Mouse (Mus musculus) embryonic facial prominence, embryonic 13.5 days (tissue): Measurements from ENCODE around the gene Myof. TPM values are rescaled to one million over a fixed set of nuclear protein-coding genes. Genes with fewer than 3 reads are reported as not detected.
A peak's percentile ranks its signal among the peaks of the same experiment; 100 is the strongest.

Experiments used
- ATAC-seq: fragments of 200-750 bp; cut with Nextera tagmentation; 2 replicates; pipeline ENCODE4 v1.8.0; 2017; ENCODE audit warnings: low read depth; ENCODE audit not compliant: insufficient number of reproducible peaks, insufficient read depth, low FRiP score, low TSS enrichment
- H3K27ac ChIP-seq: fragments of 300-500 bp; sonication (generic); 2 replicates; pipeline ENCODE4 v1.5.1; 2015; ENCODE audit warnings: moderate library complexity, mild to moderate bottlenecking, inconsistent platforms
- H3K27me3 ChIP-seq: fragments of 300-500 bp; sonication (generic); 2 replicates; pipeline ENCODE4 v1.6.1; 2015; ENCODE audit warnings: mild to moderate bottlenecking, inconsistent platforms
- H3K36me3 ChIP-seq: fragments of 300-500 bp; sonication (generic); 2 replicates; pipeline ENCODE4 v1.6.1; 2015; ENCODE audit warnings: mild to moderate bottlenecking, inconsistent platforms
- H3K4me1 ChIP-seq: fragments of 300-500 bp; sonication (generic); 2 replicates; pipeline ENCODE4 v1.6.1; 2015; ENCODE audit warnings: inconsistent platforms
- H3K4me2 ChIP-seq: fragments of 300-500 bp; sonication (generic); 2 replicates; pipeline ENCODE4 v1.6.1; 2015; ENCODE audit warnings: moderate library complexity, mild to moderate bottlenecking, inconsistent platforms
- H3K4me3 ChIP-seq: fragments of 300-500 bp; sonication (generic); 2 replicates; pipeline ENCODE4 v1.5.1; 2015; ENCODE audit warnings: mild to moderate bottlenecking, inconsistent platforms
- H3K9ac ChIP-seq: fragments of 300-500 bp; sonication (generic); 2 replicates; pipeline ENCODE4 v1.6.1; 2015; ENCODE audit warnings: mild to moderate bottlenecking, inconsistent platforms
- H3K9me3 ChIP-seq: fragments of 300-500 bp; sonication (generic); 2 replicates; pipeline ENCODE4 v1.6.1; 2016; ENCODE audit warnings: inconsistent platforms
- WGBS: fragments of 180-500 bp; shearing (Covaris S2); methylation state at CpG from one replicate; pipeline ENCODE4 v1.1.7; 2015; ENCODE audit warnings: mixed read lengths; 5-methylcytosine and 5-hydroxymethylcytosine counted together
- polyA plus RNA-seq: library from polyadenylated mRNA; unstranded; fragments of >200 nt; fragmentation: Nextera tagmentation; extraction: Ambion mirVana; gene quantifications from 2 replicates; pipeline ENCODE4 v1.2.1, GENCODE M21; 2015

Gene Myof
- polyA plus RNA-seq: 12.2 and 12.7 TPM in 2 replicates

DNA sequence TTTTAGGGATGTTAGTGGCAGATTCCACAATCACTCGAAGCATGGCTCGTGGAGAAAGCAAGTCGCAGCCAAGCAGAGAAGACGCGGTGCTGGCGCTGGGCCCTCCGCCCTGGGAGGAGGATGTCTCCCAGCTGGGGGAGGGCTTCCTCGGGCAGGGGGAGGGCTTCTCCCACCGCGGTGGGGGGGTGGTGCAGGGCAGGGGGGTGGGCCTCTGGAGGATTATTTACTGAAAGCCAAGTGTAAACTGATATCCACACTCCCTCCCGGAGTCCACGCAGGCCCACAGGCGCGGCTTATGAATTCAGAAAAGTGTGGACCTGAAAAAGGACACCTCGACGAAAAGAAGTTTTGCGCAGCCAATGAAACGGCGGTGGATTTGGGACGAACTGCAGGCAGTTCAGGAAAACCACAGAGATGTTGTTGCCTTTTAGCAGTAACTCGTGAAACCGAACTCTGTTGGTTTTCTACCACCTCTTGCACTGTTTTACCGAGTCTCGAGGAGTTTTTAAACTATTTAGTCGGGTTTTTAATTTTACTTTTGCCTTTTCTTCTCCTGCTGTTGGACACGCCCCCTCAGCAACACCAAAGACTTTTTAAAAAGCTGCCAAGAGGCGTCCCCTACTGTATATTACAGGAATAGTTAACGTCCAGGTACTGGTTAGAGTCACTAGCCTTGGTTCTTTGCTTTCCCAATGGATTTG lies at the start of gene Myof:
Gene Myof (minus strand): TSS at position 297 of the 701 bp plus-strand sequence.
- under 1% methylated on average over 28 of the region's 28 CpGs for WGBS
- Histone ChIP-seq H3K27me3 (no peaks in the 10 kb centered on the region), H3K4me2 (peak within 1 kb of the TSS; percentile 72), H3K9me3 (no peaks in the 10 kb centered on the region), H3K27ac (peak within 1 kb of the TSS; percentile 84), H3K36me3 (no peaks in the 10 kb centered on the region), H3K4me3 (peak within 1 kb of the TSS; percentile 49), H3K4me1 (peaks cover 14% of the 10 kb centered on the region), H3K9ac (peak within 1 kb of the TSS; percentile 74)
- ATAC-seq: peak; percentile 71; the same call in 1 of the 2 replicates

DNA sequence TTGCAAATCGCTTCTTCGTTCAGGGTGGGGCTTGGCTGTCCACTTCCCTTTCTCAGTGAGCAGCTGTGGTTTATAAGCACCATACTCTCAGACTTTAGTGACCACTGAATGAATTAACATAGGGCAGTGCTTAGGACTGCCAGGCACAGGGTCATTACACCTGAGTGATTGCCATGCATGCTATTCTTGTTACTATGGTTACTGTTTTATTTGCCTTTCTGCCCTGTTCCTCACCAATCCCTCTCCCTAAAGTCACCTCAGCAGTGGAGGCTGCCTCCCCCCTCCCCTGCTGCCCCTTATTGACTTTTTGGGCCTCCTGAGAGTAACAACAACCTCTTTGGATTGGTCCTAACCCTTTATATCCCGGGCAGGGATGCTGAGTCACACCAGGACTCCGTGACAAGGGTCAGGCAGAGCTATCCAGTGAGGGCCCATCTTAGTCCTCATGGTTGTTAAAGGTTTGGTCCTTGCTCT lies 48.2 kb upstream of the Myof start:
- Histone ChIP-seq H3K4me1 (no peaks in the 10 kb centered on the region), H3K27ac (no peak overlapping the region), H3K4me3 (no peak overlapping the region), H3K9ac (no peak overlapping the region), H3K9me3 (no peaks in the 10 kb centered on the region), H3K36me3 (no peaks in the 10 kb centered on the region), H3K27me3 (peaks cover 29% of the 10 kb centered on the region), H3K4me2 (no peak overlapping the region)
- 69% methylated on average over 4 of the region's 4 CpGs for WGBS
- ATAC-seq: no peak

DNA sequence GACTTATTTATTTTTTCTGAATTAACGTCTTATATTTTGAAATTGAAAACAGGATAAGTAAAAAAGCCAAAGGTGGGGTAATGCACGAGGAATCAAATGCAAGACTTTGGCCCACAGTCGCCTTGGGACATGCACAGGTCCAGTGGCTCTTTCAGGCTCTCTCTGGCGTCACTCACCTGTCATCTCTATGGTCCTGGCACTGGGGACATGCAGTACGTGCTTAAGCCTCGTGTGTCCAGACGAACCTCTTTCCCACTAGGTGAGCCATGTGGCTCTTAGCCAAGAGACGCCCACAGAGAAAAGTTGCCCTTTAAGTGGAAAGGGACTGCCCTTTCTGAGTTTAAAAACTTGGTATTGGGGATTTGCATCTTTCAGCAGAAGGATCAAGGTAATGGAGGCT lies 46.0 kb upstream of the Myof start:
- Histone ChIP-seq H3K9me3 (no peaks in the 10 kb centered on the region), H3K36me3 (no peaks in the 10 kb centered on the region), H3K4me1 (no peaks in the 10 kb centered on the region), H3K4me3 (no peak overlapping the region), H3K27me3 (peaks cover 9% of the 10 kb centered on the region), H3K4me2 (no peak overlapping the region), H3K27ac (no peak overlapping the region), H3K9ac (no peak overlapping the region)
- 72% methylated on average over 8 of the region's 8 CpGs for WGBS
- no peak for ATAC-seq

DNA sequence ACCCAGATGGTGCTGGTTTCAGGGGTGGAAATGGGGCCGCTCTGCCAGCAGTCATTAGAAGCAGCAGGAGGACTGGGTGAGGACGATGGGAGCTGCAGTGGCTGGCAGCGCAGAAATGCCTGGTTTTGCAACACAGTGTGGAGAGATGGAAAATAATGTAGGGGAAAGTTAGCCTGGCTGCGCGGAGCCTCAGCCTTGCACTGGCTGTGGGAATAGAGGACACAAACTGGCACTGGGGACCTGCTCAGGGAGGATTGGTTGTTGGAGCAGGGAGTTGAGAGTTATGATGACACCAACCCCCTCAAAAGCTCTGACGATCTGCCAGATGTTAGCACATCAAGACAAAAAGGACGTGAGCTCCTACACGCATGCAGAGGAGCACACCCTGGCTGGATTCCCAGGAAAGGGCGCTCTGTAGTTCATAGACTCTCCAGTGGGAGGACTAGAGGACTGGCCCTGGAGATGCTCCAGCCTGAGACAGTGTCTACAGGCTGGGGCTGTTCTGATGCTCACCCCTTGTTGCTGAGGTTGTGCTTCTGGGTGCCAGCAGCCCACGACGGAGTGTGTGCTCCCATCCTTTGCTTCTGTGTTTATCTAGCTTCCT lies 43.7 kb upstream of the Myof start:
- WGBS: 54% methylated on average over 11 of the region's 11 CpGs
- H3K27ac ChIP-seq: no peak overlapping the region
- no peaks in the 10 kb centered on the region for H3K9me3 ChIP-seq
- no peak overlapping the region for H3K4me3 ChIP-seq
- no peaks in the 10 kb centered on the region; the same call in 1 of the 2 replicates for H3K27me3 ChIP-seq
- no peaks in the 10 kb centered on the region for H3K36me3 ChIP-seq
- ATAC-seq: 0 out of 2 replicates have a peak, but pooled peaks have one; percentile 26
- no peak overlapping the region for H3K9ac ChIP-seq
- H3K4me1 ChIP-seq: no peaks in the 10 kb centered on the region
- no peak overlapping the region for H3K4me2 ChIP-seq

DNA sequence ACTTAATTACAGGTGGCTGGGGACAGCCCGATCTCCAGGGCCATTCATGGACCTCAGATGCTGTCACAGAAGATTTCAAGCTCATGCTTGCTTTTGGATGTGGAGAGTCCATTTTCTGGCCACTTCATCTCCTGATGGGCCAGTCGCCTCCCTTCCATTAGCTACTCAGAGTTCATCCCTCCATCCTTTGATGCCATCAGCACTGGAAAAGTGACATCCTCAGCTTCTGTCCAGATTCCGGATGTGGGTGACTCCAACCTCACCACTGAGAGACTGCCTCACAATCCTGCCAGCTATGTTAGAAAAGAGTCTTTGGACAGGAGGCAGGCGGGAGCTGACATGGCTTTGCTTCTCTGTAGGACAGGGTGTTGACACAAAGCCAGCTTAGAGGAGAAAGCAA lies 42.5 kb upstream of the Myof start:
- Histone ChIP-seq H3K27me3 (no peaks in the 10 kb centered on the region; the same call in 1 of the 2 replicates), H3K4me3 (no peak overlapping the region), H3K9me3 (no peaks in the 10 kb centered on the region), H3K36me3 (no peaks in the 10 kb centered on the region), H3K4me2 (no peak overlapping the region), H3K9ac (no peak overlapping the region), H3K4me1 (no peaks in the 10 kb centered on the region), H3K27ac (no peak overlapping the region)
- ATAC-seq: no peak
- 78% methylated on average over 4 of the region's 4 CpGs for whole genome bisulfite sequencing

DNA sequence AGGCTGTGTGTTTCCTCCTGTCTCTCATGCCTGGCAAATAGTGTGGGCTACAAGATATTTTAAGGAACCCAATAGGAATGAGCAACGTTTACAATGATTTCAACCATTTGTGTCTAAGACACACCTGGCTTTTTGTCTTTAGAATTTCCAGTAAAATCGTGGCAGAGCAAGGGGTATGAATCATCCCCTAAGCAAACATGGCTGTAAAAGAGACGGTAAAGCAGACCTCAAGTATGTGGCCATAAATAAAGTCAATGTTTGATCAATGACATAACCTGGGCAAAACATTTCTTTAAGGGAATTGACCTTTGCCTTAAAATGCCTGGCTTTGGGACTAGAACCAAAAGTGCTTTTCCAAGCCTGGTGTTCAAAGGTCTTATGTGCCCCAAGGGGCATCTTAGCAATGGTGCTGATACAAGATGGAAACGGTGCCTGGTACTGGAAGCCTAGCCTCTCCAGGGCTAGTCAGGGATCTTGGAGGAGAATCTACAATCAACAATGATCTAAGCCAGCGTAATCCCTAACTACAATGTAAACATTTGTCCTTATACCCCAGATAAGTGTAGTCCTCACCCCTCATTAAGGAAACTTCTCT lies 39.7 kb upstream of the Myof start:
- no peak overlapping the region for H3K4me3 ChIP-seq
- no peak for ATAC-seq
- H3K27me3 ChIP-seq: no peaks in the 10 kb centered on the region; the same call in 1 of the 2 replicates
- H3K36me3 ChIP-seq: no peaks in the 10 kb centered on the region
- H3K9ac ChIP-seq: no peak overlapping the region
- H3K9me3 ChIP-seq: no peaks in the 10 kb centered on the region
- H3K4me2 ChIP-seq: no peak overlapping the region
- 74% methylated on average over 5 of the region's 5 CpGs for WGBS
- H3K27ac ChIP-seq: no peak overlapping the region
- H3K4me1 ChIP-seq: no peaks in the 10 kb centered on the region

DNA sequence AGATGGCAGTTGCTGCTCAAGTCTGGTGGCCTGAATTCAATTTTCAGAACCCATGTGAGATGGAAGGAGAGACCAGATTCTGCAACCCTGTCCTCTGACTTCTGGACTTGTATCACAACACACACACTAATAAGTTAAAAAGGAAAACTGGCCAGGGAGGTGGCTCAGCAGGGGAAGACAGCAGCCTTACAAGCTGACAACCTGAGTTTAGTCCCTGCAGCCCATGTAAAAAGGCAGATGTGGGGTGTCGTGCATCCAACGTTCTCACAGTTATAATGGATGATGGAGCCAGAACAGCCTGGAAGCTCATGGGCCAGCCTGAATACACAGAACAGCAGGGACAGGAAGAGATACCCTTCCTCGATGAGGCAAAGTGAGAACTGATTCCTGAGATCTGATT lies 38.0 kb upstream of the Myof start:
- no peaks in the 10 kb centered on the region for H3K4me1 ChIP-seq
- no peaks in the 10 kb centered on the region for H3K27me3 ChIP-seq
- no peak overlapping the region for H3K27ac ChIP-seq
- H3K9ac ChIP-seq: no peak overlapping the region
- H3K4me2 ChIP-seq: no peak overlapping the region
- WGBS: 74% methylated on average over 3 of the region's 3 CpGs
- no peaks in the 10 kb centered on the region for H3K36me3 ChIP-seq
- H3K9me3 ChIP-seq: no peaks in the 10 kb centered on the region
- no peak overlapping the region for H3K4me3 ChIP-seq
- ATAC-seq: no peak

DNA sequence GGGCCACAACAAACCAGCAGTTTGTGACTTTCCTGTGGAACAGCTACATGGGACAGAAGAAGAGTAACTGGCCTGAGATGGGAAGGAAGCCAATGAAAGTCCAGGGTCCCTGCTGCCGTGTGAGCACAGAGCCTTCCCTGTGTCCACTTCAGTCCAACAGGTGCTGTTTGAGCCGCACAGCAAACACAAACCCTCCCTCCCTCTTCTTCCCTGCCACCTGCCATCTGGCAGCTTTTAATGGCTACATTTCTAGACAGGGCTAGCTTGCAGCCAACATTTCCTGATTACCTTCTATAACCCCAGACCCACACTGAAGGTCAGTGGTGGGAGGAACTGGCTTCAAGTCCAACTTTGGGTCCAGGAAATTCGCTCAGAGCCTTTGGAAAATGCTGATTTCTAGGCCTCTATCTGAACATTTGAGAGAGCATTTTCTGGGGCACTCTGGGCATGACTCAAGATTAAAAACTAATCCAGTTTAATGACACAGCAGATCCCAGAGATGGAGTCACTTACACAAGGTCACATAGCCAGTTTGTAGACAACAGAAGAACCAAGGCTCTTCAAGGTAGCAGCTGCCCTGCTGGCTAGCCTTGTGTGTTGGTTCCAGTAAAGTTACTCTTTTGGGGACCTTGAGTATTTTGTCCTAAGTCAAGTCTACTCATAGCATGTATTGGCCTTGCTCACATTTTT lies 34.6 kb upstream of the Myof start:
- ATAC-seq: no peak
- Histone ChIP-seq H3K4me3 (no peak overlapping the region), H3K4me2 (no peak overlapping the region), H3K4me1 (no peaks in the 10 kb centered on the region), H3K27ac (no peak overlapping the region), H3K9me3 (no peaks in the 10 kb centered on the region), H3K9ac (no peak overlapping the region), H3K36me3 (peaks cover 13% of the 10 kb centered on the region), H3K27me3 (no peaks in the 10 kb centered on the region)
- 57% methylated on average over 3 of the region's 3 CpGs for WGBS

DNA sequence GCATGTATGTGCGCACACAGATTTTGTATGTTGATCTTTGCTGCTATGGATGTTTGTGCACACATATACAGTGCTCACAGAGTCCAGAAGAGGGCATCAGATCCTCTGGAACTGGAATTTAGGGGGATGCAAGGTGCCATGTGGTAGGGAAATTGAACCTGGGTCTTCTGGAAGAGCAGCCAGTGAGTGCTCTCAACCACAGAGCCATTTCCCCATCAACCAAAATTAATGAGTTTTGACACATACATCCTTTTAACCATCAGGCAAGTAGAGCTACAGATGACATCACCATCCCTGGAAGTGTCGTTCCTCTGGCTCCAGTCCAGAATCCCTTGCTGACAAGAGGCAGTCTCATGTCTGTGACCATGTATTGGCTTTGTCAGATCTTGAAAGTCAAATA lies 32.9 kb upstream of the Myof start:
- H3K4me2 ChIP-seq: no peak overlapping the region
- peaks cover 25% of the 10 kb centered on the region for H3K36me3 ChIP-seq
- no peak overlapping the region for H3K9ac ChIP-seq
- H3K4me3 ChIP-seq: no peak overlapping the region
- H3K27ac ChIP-seq: no peak overlapping the region
- H3K9me3 ChIP-seq: no peaks in the 10 kb centered on the region
- no peaks in the 10 kb centered on the region for H3K4me1 ChIP-seq
- H3K27me3 ChIP-seq: no peaks in the 10 kb centered on the region
- 77% methylated on average over 2 of the region's 2 CpGs for WGBS
- no peak for ATAC-seq

DNA sequence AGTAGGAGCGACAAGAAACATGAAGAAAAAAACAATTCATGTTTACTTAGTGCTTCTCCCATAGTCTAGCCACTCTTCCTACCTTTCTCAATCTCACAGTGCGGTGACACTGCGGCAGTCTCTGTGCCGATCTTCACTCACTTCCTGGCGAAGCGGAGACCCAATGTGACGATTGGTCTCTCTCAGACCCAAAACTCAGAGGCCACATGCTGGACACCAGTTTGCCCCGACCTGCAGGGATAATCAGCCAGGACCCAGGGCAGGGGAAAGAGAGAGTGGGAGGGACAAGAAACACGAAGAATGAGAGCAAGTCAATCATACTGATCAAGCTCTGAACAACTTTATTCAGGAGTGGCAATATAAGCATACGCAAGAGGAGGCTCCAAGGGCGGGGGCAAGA lies 31.7 kb upstream of the Myof start:
- Histone ChIP-seq H3K4me3 (no peak overlapping the region), H3K27ac (no peak overlapping the region), H3K36me3 (peaks cover 37% of the 10 kb centered on the region), H3K4me1 (no peaks in the 10 kb centered on the region), H3K4me2 (no peak overlapping the region), H3K27me3 (no peaks in the 10 kb centered on the region), H3K9ac (no peak overlapping the region), H3K9me3 (no peaks in the 10 kb centered on the region)
- ATAC-seq: no peak
- 81% methylated on average over 11 of the region's 11 CpGs for WGBS

DNA sequence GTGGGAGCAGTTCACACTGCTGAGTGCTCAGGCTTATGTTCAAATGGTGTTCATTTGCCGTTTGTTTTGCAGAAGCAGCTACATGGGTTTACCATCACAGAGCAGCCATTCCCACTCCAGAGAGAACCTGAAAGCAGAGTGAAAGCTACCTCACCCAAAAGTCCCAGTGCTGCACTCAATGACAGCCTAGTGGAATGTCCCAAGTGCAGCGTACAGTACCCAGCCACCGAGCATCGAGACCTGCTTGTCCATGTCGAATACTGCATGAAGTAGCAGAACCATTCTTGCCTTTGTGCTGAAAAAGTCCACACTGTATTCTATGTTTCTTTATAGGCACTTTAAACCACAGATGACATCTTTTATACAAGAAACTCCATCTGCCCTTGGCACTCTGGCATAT lies 29.8 kb upstream of the Myof start:
- 96% methylated on average over 5 of the region's 5 CpGs for WGBS

More for the DNA sequence above, 29.8 kb upstream of the Myof start:
- no peak for ATAC-seq
- Histone ChIP-seq H3K36me3 (peaks cover 44% of the 10 kb centered on the region), H3K4me3 (no peak overlapping the region), H3K9ac (no peak overlapping the region), H3K4me1 (no peaks in the 10 kb centered on the region), H3K27ac (no peak overlapping the region), H3K27me3 (no peaks in the 10 kb centered on the region), H3K9me3 (no peaks in the 10 kb centered on the region), H3K4me2 (no peak overlapping the region)
